Mouse (Mus musculus): ENCODE data around the gene Clec2g. TPM values are rescaled to one million over a fixed set of nuclear protein-coding genes. Genes with fewer than 3 reads are reported as not detected.
"Not testable (repeated sequence)": the region's sequence is repeated elsewhere in the genome, so short reads cannot be mapped to it uniquely, and the experiment has no call there.

Clec2g gene
- polyA plus RNA-seq, 2 experiments, result not detected

GRCm38 (mm10) chr6:128941646-128942421 lies 7.7 kb downstream of the Clec2g start:
- ATAC-seq (ENCODE audit: insufficient read depth) (no peak), DNase-seq (ENCODE audit: low read depth in 3 of 3, low spot score in 3 of 3) (no peak)
- TF ChIP-seq EP300 (IDR thresholded peaks at IDR 0.05; ENCODE audit: low read depth) (no peak), CTCF (IDR thresholded peaks at IDR 0.05; ENCODE audit: low read depth) (no peak)
- Histone ChIP-seq H3K36me3 (replicated peaks; ENCODE audit: control insufficient read depth, insufficient read depth, low read depth) (no peaks in the 10 kb centered on the region), H3K9ac (replicated peaks) (no peak overlapping the region), H3K4me1 (replicated peaks; ENCODE audit: control insufficient read depth in 2 of 2, insufficient read depth in 2 of 2, low read length in 1 of 2) (no peaks in the 10 kb centered on the region), H3K27ac (no peak overlapping the region), H3K4me3 (ENCODE audit: insufficient read depth in 1 of 2, low read depth in 2 of 2, low read length in 2 of 2) (no peak overlapping the region), H3K27me3 (ENCODE audit: control insufficient read depth, insufficient read depth, low read length) (no peaks in the 10 kb centered on the region), H3K4me2 (ENCODE audit: low read depth) (no peak overlapping the region), H3K9me3 (ENCODE audit: control insufficient read depth, low read length) (no peaks in the 10 kb centered on the region)
- WGBS (ENCODE audit: insufficient replicate concordance), result 64% methylated on average over 5 of the region's 5 CpGs

DNA sequence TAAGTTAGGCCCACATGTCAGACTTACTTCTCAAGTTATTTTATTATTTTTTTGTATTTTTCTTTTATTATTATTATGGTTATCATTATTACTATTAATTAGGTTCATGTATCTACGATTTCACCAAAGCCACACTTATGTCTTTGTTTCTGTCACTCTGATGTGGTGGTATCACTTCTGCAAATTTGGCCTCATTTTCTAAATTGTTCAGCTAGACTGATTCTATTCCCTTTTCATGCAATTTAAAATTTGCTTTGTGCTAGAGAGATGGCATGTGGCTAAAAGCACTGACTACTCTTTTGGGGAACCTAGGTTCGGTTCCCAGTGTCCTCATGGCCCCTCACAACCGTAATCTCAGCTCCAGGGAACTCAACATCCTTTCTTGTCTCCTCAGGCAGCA lies 11.4 kb downstream of the Clec2g start:
- Histone ChIP-seq H3K36me3 (replicated peaks; ENCODE audit: control insufficient read depth, insufficient read depth, low read depth) (no peaks in the 10 kb centered on the region), H3K4me2 (ENCODE audit: low read depth) (no peak overlapping the region), H3K9me3 (ENCODE audit: control insufficient read depth, low read length) (no peaks in the 10 kb centered on the region), H3K27ac (no peak overlapping the region), H3K9ac (replicated peaks) (no peak overlapping the region), H3K4me3 (ENCODE audit: insufficient read depth in 1 of 2, low read depth in 2 of 2, low read length in 2 of 2) (no peak overlapping the region), H3K4me1 (replicated peaks; ENCODE audit: control insufficient read depth in 2 of 2, insufficient read depth in 2 of 2, low read length in 1 of 2) (no peaks in the 10 kb centered on the region), H3K27me3 (ENCODE audit: control insufficient read depth, insufficient read depth, low read length) (no peaks in the 10 kb centered on the region)
- 52% methylated on average over 3 of the region's 3 CpGs for WGBS (ENCODE audit: insufficient replicate concordance)
- ATAC-seq (ENCODE audit: insufficient read depth) (no peak), DNase-seq (ENCODE audit: low read depth in 3 of 3, low spot score in 3 of 3) (no peak)
- no peak for TF ChIP-seq CTCF (IDR thresholded peaks at IDR 0.05; ENCODE audit: low read depth)

DNA sequence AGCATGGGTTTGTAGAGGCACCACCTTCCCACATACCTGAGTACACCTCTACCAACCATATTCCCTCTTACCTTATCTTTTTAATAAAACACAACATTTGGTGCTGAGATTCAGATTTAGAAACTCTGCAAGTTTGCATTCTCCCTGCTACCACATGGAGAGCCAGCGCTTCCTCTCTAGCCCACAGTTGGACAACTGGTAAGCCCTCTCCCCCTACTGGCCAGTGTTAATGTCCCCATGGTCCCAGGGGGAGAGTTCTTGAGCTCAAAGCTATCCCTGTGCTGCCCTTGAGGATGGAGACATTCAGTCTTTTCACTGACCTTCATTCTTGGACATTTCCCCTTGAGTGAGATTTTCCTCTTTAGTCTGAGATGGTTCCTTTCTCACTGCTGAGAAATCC lies 26.9 kb downstream of the Clec2g start:
- no peaks in the 10 kb centered on the region for H3K36me3 ChIP-seq (replicated peaks; ENCODE audit: control insufficient read depth, insufficient read depth, low read depth)
- no peak overlapping the region for H3K9ac ChIP-seq (replicated peaks)
- H3K4me2 ChIP-seq (ENCODE audit: low read depth), result no peak overlapping the region
- DNase-seq (ENCODE audit: low read depth in 3 of 3, low spot score in 3 of 3) (no peak), ATAC-seq (ENCODE audit: insufficient read depth) (no peak)
- no peaks in the 10 kb centered on the region for H3K9me3 ChIP-seq (ENCODE audit: control insufficient read depth, low read length)
- no peak overlapping the region for H3K27ac ChIP-seq
- TF ChIP-seq CTCF (IDR thresholded peaks at IDR 0.05; ENCODE audit: low read depth) (no peak), EP300 (IDR thresholded peaks at IDR 0.05; ENCODE audit: low read depth) (no peak)
- no peaks in the 10 kb centered on the region for H3K27me3 ChIP-seq (ENCODE audit: control insufficient read depth, insufficient read depth, low read length)
- H3K4me3 ChIP-seq (ENCODE audit: insufficient read depth in 1 of 2, low read depth in 2 of 2, low read length in 2 of 2), result no peak overlapping the region
- no peaks in the 10 kb centered on the region for H3K4me1 ChIP-seq (replicated peaks; ENCODE audit: control insufficient read depth in 2 of 2, insufficient read depth in 2 of 2, low read length in 1 of 2)
- 82% methylated on average over 1 of the region's 1 CpGs for WGBS (ENCODE audit: insufficient replicate concordance)

DNA sequence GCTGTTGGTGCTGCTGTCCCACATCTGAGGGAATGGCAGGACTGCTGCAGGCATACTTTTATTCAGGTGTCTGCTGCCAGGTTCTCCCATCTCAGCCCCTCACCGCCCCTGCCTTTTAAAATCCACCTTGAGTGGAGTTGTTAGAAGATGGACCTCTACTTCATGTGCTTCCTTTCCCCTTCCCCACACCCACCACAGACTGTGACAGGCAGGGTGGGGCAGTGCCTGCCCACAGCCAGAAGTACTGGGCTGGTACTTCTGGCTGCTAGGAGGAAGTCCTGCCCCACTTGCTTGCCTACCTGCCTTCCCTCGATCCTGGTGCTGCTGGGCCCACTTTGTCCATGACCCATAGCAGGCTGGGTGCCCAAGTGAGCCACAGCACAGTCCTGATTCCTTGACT lies 27.9 kb downstream of the Clec2g start:
- not testable (repeated sequence) for H3K36me3 ChIP-seq (replicated peaks; ENCODE audit: control insufficient read depth, insufficient read depth, low read depth); DNase-seq (ENCODE audit: low read depth in 3 of 3, low spot score in 3 of 3); H3K4me2 ChIP-seq (ENCODE audit: low read depth); H3K4me3 ChIP-seq (ENCODE audit: insufficient read depth in 1 of 2, low read depth in 2 of 2, low read length in 2 of 2); H3K9ac ChIP-seq (replicated peaks); H3K4me1 ChIP-seq (replicated peaks; ENCODE audit: control insufficient read depth in 2 of 2, insufficient read depth in 2 of 2, low read length in 1 of 2); ATAC-seq (ENCODE audit: insufficient read depth); H3K27ac ChIP-seq; H3K27me3 ChIP-seq (ENCODE audit: control insufficient read depth, insufficient read depth, low read length); H3K9me3 ChIP-seq (ENCODE audit: control insufficient read depth, low read length)
- 9% methylated on average over 1 of the region's 2 CpGs for WGBS (ENCODE audit: insufficient replicate concordance)

DNA sequence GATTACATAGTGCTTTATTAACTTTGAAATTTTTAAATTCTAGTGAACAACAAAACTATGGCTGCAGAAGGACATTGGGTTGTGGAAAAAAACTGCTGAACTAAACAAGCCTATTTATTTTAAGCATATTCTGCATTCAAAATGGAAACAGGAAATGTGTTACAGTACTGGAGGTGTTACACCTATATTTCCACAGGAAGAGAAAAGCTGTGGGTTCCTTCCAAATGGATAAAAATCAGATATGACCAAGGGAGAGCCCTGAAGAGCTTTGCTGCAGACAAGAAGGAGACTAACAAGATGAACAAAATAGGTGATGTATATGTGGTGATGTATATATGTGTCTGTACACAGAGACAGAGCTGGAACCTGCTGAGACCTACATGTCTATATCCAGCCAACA lies 30.3 kb downstream of the Clec2g start:
- TF ChIP-seq EP300 (IDR thresholded peaks at IDR 0.05; ENCODE audit: low read depth), result no peak
- no peak overlapping the region for H3K4me2 ChIP-seq (ENCODE audit: low read depth)
- H3K9me3 ChIP-seq (ENCODE audit: control insufficient read depth, low read length), result no peaks in the 10 kb centered on the region
- H3K9ac ChIP-seq (replicated peaks), result no peak overlapping the region
- ATAC-seq (ENCODE audit: insufficient read depth), result no peak
- H3K27ac ChIP-seq, result no peak overlapping the region
- no peaks in the 10 kb centered on the region for H3K27me3 ChIP-seq (ENCODE audit: control insufficient read depth, insufficient read depth, low read length)
- no peak overlapping the region for H3K4me3 ChIP-seq (ENCODE audit: insufficient read depth in 1 of 2, low read depth in 2 of 2, low read length in 2 of 2)
- no peaks in the 10 kb centered on the region for H3K36me3 ChIP-seq (replicated peaks; ENCODE audit: control insufficient read depth, insufficient read depth, low read depth)
- H3K4me1 ChIP-seq (replicated peaks; ENCODE audit: control insufficient read depth in 2 of 2, insufficient read depth in 2 of 2, low read length in 1 of 2), result no peaks in the 10 kb centered on the region
- no peak for DNase-seq (ENCODE audit: low read depth in 3 of 3, low spot score in 3 of 3)
